Comparison of ENCODE assay signal across 21 mouse cellular contexts in the genomic region with DNA sequence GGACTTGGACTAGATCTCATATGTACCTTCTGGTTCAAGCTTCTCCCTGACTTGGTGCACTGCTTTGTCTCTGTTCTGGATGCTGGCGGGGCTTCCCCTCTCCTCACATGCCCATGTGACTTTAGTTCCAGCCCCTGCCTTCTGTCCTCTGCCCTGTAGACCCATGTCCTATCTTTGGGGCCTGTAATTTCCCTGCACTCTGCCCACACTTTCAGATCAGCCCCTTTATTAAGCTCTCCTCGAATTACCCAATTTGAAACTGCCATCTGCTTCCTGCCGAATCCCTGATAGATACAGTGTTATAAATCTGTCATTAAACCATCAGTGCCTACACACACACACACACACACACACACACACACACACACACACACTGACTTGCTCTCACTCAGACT. TPM values are rescaled to one million over a fixed set of nuclear protein-coding genes. Genes with fewer than 3 reads are reported as not detected.
A peak's percentile ranks its signal among the peaks of the same experiment; 100 is the strongest.
DNase-seq lines count a peak whose midpoint lies in the region; ATAC-seq lines count a peak whose summit lies in the region.
"Had no signal": no experiment of that assay in that cellular context is flagged by ENCODE, and none has a peak within 500 bp of the region (broad histone marks: within the 10 kb centered on the region; RNA-seq: fewer than 3 reads in every experiment).

No protein-coding gene starts in this region.

- peak; percentile 17; the same call in 1 of the 2 replicates for ATAC-seq in forebrain, embryonic 15.5 days (replicated peaks)
- no peak for ATAC-seq in forebrain, embryonic 12.5 days (ENCODE audit: low FRiP score)
- ATAC-seq in liver, embryonic 15.5 days (ENCODE audit: insufficient read depth), result no peak
- ATAC-seq: lung, postnatal 0 days had no signal

- no peak overlapping the region for H3K27ac ChIP-seq in forebrain, embryonic 15.5 days (replicated peaks)
- H3K27ac ChIP-seq in forebrain, embryonic 12.5 days, result no peak overlapping the region
- 0 out of 2 replicates have a peak overlapping the region, but pooled peaks have one; percentile 25 for H3K27ac ChIP-seq in liver, embryonic 15.5 days (replicated peaks)
- H3K27ac ChIP-seq: heart, embryonic 15.5 days; hindbrain, embryonic 12.5 days; limb, embryonic 15.5 days had no signal

- no peaks in the 10 kb centered on the region for H3K9me3 ChIP-seq in forebrain, embryonic 15.5 days
- H3K9me3 ChIP-seq in forebrain, embryonic 12.5 days, result no peaks in the 10 kb centered on the region
- H3K9me3 ChIP-seq in liver, embryonic 15.5 days (replicated peaks), result no peaks in the 10 kb centered on the region
- H3K9me3 ChIP-seq: heart, embryonic 15.5 days; hindbrain, embryonic 12.5 days; limb, embryonic 15.5 days had no signal

- H3K4me1 ChIP-seq in forebrain, embryonic 15.5 days, result no peaks in the 10 kb centered on the region
- H3K4me1 ChIP-seq in forebrain, embryonic 12.5 days, result no peaks in the 10 kb centered on the region
- peaks cover 54% of the 10 kb centered on the region for H3K4me1 ChIP-seq in liver, embryonic 15.5 days (replicated peaks)
- H3K4me1 ChIP-seq: hindbrain, embryonic 12.5 days; limb, embryonic 15.5 days had no signal

- no peak overlapping the region for H3K4me3 ChIP-seq in forebrain, embryonic 15.5 days
- no peak overlapping the region for H3K4me3 ChIP-seq in forebrain, embryonic 12.5 days (replicated peaks)
- H3K4me3 ChIP-seq in liver, embryonic 15.5 days (replicated peaks), result no peak overlapping the region
- H3K4me3 ChIP-seq: heart, embryonic 15.5 days; hindbrain, embryonic 12.5 days; limb, embryonic 15.5 days had no signal

- H3K9ac ChIP-seq in forebrain, embryonic 15.5 days (replicated peaks), result no peak overlapping the region
- no peak overlapping the region for H3K9ac ChIP-seq in forebrain, embryonic 12.5 days
- H3K9ac ChIP-seq in liver, embryonic 15.5 days, result no peak overlapping the region
- H3K9ac ChIP-seq: heart, embryonic 15.5 days; hindbrain, embryonic 12.5 days; limb, embryonic 15.5 days had no signal

- H3K4me2 ChIP-seq in forebrain, embryonic 15.5 days (replicated peaks), result no peak overlapping the region
- no peak overlapping the region for H3K4me2 ChIP-seq in forebrain, embryonic 12.5 days
- no peak overlapping the region for H3K4me2 ChIP-seq in liver, embryonic 15.5 days
- H3K4me2 ChIP-seq: heart, embryonic 15.5 days; hindbrain, embryonic 12.5 days; limb, embryonic 15.5 days had no signal

- no peaks in the 10 kb centered on the region for H3K27me3 ChIP-seq in forebrain, embryonic 15.5 days
- no peaks in the 10 kb centered on the region for H3K27me3 ChIP-seq in forebrain, embryonic 12.5 days
- peaks cover 5% of the 10 kb centered on the region; the same call in 1 of the 2 replicates for H3K27me3 ChIP-seq in liver, embryonic 15.5 days
- H3K27me3 ChIP-seq: heart, embryonic 15.5 days; hindbrain, embryonic 12.5 days; limb, embryonic 15.5 days had no signal

- no peak for DNase-seq in liver
- DNase-seq in adipocyte (ENCODE audit: low spot score), result peak; percentile 71
- peak; percentile 34 to 39 for DNase-seq in layer of hippocampus, postnatal 10 days (ENCODE audit: low spot score in 2 of 2)
- DNase-seq in kidney, adult 18-20 months, result no peak
- no peak for DNase-seq in testis, postnatal 10 days (ENCODE audit: low spot score)
- DNase-seq: adrenal gland, adult 8-10 months; cerebellum, adult 8-10 months; embryo, embryonic 11 days; heart, adult 11 months; kidney, adult 11 months; kidney, postnatal 25 days; right cerebral cortex, postnatal 4 days had no signal

- H3K36me3 ChIP-seq in forebrain, embryonic 15.5 days, result no peaks in the 10 kb centered on the region
- H3K36me3 ChIP-seq in forebrain, embryonic 12.5 days (replicated peaks), result no peaks in the 10 kb centered on the region
- H3K36me3 ChIP-seq in liver, embryonic 15.5 days (replicated peaks), result no peaks in the 10 kb centered on the region
- H3K36me3 ChIP-seq: heart, embryonic 15.5 days; hindbrain, embryonic 12.5 days; limb, embryonic 15.5 days had no signal

- WGBS in forebrain, embryonic 15.5 days, result 51% methylated on average over 3 of the region's 3 CpGs
- 70% methylated on average over 3 of the region's 3 CpGs for WGBS in forebrain, embryonic 12.5 days
- WGBS in liver, embryonic 15.5 days (ENCODE audit: insufficient replicate concordance), result 32% methylated on average over 3 of the region's 3 CpGs

RNA-seq across cellular contexts. Expression of a gene that starts 22.4 kb away (rescaled TPM):
- 229 and 235 TPM in 2 replicates for polyA plus RNA-seq in forebrain, embryonic 15.5 days (2015; fragmentation: Nextera tagmentation; extraction: Ambion mirVana)
- polyA plus RNA-seq in forebrain, embryonic 12.5 days (2016; fragmentation: Nextera tagmentation; extraction: Ambion mirVana), result 309 and 322 TPM in 2 replicates
- 145 and 148 TPM in 2 replicates for polyA plus RNA-seq in liver, embryonic 15.5 days (2015; fragmentation: Nextera tagmentation; extraction: Ambion mirVana)
- 100 to 1,000 TPM; 110 to 122 TPM for total RNA-seq in layer of hippocampus, postnatal 10 days (2021)

RNA-seq across cellular contexts. Expression of a gene that starts 22.7 kb away (rescaled TPM):
- 0.75 and 1.1 TPM in 2 replicates for polyA plus RNA-seq in forebrain, embryonic 15.5 days (2015; fragmentation: Nextera tagmentation; extraction: Ambion mirVana)
- polyA plus RNA-seq in forebrain, embryonic 12.5 days (2016; fragmentation: Nextera tagmentation; extraction: Ambion mirVana), result 1.4 and 1.6 TPM in 2 replicates
- polyA plus RNA-seq in liver, embryonic 15.5 days (2015; fragmentation: Nextera tagmentation; extraction: Ambion mirVana), result 0.25 and 0.30 TPM in 2 replicates
- 1 to 10 TPM; 2.0 to 2.1 TPM for total RNA-seq in layer of hippocampus, postnatal 10 days (2021)

RNA-seq across cellular contexts. Expression of a gene that starts 26.6 kb away (rescaled TPM):
- not detected in 2 replicates for polyA plus RNA-seq in forebrain, embryonic 15.5 days (2015; fragmentation: Nextera tagmentation; extraction: Ambion mirVana)
- polyA plus RNA-seq in forebrain, embryonic 12.5 days (2016; fragmentation: Nextera tagmentation; extraction: Ambion mirVana), result not detected in 2 replicates
- polyA plus RNA-seq in liver, embryonic 15.5 days (2015; fragmentation: Nextera tagmentation; extraction: Ambion mirVana), result 1.8 and 6.4 TPM in 2 replicates
- total RNA-seq in layer of hippocampus, postnatal 10 days (2021), result not detected
- total RNA-seq: adrenal gland, adult 8-10 months; left cerebral cortex, postnatal 14 days had no signal
- polyA plus RNA-seq: heart, embryonic 15.5 days; hindbrain, embryonic 12.5 days; limb, embryonic 15.5 days; lung, postnatal 0 days; urinary bladder, adult 2 months had no signal

RNA-seq across cellular contexts. Expression of a gene that starts 33.2 kb away (rescaled TPM):
- polyA plus RNA-seq in forebrain, embryonic 15.5 days (2015; fragmentation: Nextera tagmentation; extraction: Ambion mirVana), result 22.0 and 29.2 TPM in 2 replicates
- polyA plus RNA-seq in forebrain, embryonic 12.5 days (2016; fragmentation: Nextera tagmentation; extraction: Ambion mirVana), result 38.3 and 39.7 TPM in 2 replicates
- polyA plus RNA-seq in liver, embryonic 15.5 days (2015; fragmentation: Nextera tagmentation; extraction: Ambion mirVana), result 4.8 and 5.1 TPM in 2 replicates
- total RNA-seq in layer of hippocampus, postnatal 10 days (2021), result 100 to 1,000 TPM; 112 to 130 TPM

RNA-seq across cellular contexts. Expression of a gene that starts 34.3 kb away (rescaled TPM):
- 0.31 TPM in 1 of 2 replicates, not detected in the other for polyA plus RNA-seq in forebrain, embryonic 15.5 days (2015; fragmentation: Nextera tagmentation; extraction: Ambion mirVana)
- not detected in 2 replicates for polyA plus RNA-seq in forebrain, embryonic 12.5 days (2016; fragmentation: Nextera tagmentation; extraction: Ambion mirVana)
- polyA plus RNA-seq in liver, embryonic 15.5 days (2015; fragmentation: Nextera tagmentation; extraction: Ambion mirVana), result 26.7 and 68.4 TPM in 2 replicates
- not detected for total RNA-seq in layer of hippocampus, postnatal 10 days (2021)
- total RNA-seq: adrenal gland, adult 8-10 months; left cerebral cortex, postnatal 14 days had no signal
- polyA plus RNA-seq: lung, postnatal 0 days had no signal

Comparison
In these comparisons a context has a peak if more than half of its experiments do, and no peak if none do; other contexts are left out.
1. DNase-seq: peak in adipocyte (single experiment) and layer of hippocampus, postnatal 10 days (2 of 2); none in liver (single experiment), kidney, adult 18-20 months (single experiment) and testis, postnatal 10 days (single experiment).